Mouse (Mus musculus) heart, postnatal 36 days (tissue): ENCODE measurements around the gene Ccnjl. TPM values are rescaled to one million over a fixed set of nuclear protein-coding genes. Genes with fewer than 3 reads are reported as not detected.

Experiments used
- DNase-seq, 2 experiments: peaks; one replicate each; pipeline ENCODE4 v3.0.0; 2021 to 2022
- intact Hi-C: fragments of 180-260 bp; cut with DNase I; formaldehyde crosslinking; loops from one replicate; pipeline ENCODE4 v1.15.1; 2025
- total RNA-seq, 2 experiments: library from RNA; stranded (reverse); gene quantifications; 2 replicates each; pipeline ENCODE4 v1.2.3; 2021

The Ccnjl gene
- total RNA-seq, 2 experiments from 2014 or later = 1.6 to 2.5 TPM

DNA sequence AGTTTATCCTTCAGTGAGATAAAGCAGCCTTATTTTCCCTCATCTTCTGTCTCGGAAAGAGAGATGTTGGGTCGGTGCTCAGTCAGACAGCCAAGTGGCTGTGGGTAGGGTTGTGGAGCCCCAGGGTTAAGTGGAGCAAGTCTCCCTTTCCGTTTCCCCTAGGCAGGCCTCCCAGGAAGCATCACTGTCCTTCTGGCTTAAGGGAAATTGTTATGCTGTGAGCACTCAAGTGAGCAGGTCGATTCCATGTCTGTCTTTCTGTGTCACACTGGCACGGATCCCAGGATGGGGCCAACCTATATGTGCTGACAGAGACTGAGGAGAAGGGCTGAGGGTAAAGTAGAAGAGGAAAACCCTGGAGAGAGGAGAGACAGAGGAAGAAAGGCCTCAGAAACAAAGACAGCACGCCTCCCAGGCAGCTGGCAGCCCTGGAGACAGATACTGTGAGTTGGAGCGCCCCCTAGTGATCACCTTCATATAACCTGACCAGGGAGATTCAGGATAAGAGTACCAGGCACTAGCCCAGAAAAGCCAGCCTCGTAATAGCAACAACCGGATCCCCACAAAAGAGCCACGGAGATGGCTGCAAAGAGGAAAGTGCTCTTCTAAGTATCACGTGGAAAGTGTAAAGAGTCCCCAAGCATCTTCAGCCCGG lies 84.4 kb downstream of the Ccnjl start:
- DNase-seq = peak; percentile 79 to 82
- intact Hi-C loops = loop anchor here (1.0 to 5.0 kb wide), 2 partner anchors 69 to 119 kb away; partner anchors contain the start of gene Pwwp2a

DNA sequence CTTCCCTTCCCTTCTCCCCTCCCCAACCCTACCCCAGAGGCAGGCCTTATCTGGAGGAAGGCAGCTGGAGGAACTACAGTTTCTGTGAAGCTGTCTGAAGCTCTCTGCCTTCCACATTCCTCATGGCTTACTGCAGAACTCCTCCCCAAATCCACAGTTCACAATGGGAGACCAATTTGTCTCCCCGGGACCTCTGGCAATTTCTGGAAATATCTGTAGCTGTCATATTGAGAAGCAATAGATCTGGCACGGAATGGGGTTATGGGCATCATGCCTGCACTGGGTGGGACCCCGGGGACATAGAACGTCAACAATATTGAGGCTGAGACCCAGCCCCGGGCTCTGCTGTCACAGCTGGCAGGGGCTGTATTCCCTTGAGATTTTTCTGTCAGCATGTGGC lies 89.3 kb downstream of the Ccnjl start:
- DNase-seq = peak; percentile 42 to 59
- intact Hi-C loops = no loop called here

DNA sequence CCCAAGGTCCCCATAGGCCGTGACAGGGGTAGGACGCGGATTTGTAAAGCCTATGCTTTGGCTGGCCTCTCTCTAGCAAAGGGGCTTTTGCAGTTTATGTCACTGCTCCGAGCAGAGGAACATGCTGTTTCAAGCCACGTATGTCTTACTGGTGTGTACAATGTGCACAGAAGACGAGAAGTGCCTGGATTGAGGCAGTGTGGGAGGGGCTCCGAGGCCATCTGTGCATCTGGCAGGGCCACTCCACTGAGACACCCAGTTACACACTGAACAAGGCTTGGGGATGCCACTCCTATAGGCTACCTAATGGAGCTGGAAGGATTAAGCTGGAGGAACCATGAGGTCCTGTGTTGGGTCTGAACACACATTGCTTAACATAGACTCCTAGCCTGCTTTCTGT lies 89.8 kb downstream of the Ccnjl start:
- intact Hi-C loops = no loop called here
- peak; percentile 13 to 22 for DNase-seq

DNA sequence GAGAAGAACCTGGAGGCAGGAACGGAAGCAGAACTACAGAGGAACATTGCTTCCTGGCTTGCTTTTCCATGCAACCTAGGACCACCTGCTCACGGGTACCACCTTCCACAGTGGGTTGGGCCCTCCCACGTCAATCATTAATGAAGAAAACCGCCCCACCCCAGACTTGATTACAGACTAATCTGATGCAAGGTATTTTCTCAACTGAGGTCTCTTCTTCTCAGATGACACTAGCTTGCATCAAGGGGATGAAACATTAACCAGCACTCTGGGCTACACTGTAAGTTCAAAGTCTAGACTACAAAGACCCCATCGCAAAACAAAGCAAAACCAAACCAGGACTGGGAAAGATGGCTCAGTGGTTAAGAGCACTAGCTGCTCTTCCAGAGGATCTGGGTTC lies 93.2 kb downstream of the Ccnjl start:
- intact Hi-C loops = no loop called here
- DNase-seq = no peak

DNA sequence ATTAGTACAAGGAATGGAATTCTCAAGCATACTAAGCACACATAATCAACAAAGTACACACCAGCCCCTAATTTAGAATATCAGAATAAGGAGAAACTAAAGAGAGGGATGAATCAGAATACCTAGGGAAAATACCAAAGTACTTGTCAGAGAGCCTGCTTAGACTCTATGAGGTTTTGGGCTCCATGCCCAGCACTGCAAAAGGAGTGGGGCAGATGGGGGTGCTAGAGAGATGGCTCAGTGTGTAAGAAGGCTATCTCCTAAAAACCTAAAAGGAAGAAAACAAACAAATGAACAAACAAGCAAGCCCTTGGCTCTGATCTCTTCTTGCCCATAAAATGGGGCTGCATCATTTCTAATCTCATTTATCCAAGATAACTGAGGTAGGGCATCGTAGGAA lies 95.8 kb downstream of the Ccnjl start:
- intact Hi-C loops = no loop called here
- no peak for DNase-seq

DNA sequence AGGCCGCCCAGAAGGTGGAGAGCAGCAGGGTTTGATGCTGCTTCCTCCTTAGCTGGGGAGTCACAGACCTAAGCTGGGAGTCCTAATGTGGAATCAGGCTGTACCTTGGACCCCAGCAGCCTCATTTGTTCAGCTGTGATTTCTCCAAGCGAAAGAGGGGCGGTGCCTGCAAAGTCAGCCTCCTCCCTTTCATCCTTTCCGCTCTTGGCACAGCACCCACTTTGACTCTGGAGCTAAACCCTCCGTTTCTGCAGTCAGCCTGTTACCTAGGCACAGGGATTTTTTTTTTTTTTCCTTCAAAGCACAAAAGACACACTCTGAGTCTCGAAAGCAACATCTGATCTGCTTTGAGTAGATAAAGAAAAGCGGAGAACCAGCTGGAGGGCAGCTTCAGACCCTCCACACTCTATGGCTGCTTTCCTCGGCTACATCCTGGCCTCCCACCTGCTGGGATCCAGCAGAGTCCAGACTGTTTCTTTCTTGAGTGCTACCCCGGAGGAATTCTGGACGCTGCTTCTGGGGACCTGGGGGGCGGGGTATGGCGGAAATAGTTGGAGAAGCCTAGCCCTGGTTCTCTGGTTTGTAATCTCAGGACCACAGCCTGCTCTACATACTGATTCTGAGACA lies 97.8 kb downstream of the Ccnjl start:
- DNase-seq = peak; percentile 33 to 44
- intact Hi-C loops = no loop called here

DNA sequence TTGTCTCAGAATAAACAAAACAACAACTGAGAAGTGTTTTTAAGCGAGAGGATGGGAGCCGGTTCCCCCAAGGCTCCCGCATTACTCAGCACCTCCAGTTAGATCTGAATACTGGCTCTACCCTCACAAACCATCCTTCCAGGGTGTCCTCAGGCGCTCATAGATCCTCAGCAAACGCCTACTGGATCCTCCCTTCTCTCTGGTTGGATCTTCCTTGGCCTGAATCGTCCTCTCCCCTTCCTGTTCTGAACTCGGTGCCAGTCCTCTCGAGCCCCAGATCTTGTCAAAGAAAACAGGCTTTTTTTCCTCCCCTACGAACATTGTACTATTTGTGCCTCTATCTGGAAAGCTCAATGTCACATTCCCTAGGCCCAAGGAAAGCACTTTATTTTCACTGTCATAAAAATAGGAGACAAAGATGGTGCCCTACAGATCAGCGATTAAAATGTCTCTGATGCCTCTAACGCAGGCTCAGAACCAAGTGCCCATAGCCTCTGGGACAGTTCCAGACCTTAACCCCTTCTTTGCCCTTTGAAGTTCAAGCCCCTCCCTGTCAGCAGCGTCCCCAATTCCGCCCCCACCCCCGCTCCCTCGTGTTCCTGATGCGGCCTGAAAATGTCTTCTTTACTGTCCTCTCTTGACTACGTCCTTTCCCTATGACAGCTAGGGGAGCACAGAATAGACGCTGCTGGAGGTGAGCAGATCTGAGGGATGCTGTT lies 98.5 kb downstream of the Ccnjl start:
- intact Hi-C loops = no loop called here
- no peak for DNase-seq

DNA sequence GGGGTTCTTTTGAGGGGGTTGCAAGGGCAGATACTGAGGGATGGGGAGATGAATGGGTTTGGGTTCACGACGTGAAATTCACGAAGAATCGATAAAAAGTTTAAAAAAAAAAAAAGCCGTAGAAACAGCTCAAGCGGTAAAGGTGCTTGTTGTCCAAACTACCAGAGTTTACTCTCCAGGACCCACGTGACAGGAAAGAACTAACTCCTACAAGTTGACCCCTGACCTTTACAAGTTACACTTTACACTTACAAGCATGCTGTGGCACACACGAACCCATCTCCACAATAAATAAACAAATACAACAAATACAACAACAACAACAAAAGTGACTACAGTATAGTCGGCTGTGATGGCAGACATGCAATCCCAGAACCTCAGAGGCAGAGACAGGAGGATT lies 103.1 kb downstream of the Ccnjl start:
- intact Hi-C loops = no loop called here
- DNase-seq = no peak

DNA sequence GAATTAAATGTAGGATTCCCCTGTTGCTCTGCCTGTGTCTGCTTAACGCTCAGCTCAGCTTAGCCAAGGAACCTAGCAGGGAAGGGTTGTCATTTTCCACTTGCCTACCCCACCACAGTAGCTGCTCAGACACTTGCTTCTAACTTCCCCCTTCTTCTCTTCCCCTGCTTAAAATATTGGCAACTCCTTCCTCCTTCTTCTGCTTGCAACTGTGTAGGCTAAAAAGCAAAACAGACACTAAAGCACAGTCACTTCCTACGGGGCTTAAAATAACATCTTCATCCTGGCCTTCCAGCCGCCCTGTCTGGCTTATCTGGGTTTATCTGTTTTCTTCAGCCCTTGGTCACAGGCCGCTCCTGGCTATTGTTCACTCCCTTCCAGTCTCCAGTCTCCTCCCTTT lies 104.0 kb downstream of the Ccnjl start:
- no peak for DNase-seq
- intact Hi-C loops = no loop called here

DNA sequence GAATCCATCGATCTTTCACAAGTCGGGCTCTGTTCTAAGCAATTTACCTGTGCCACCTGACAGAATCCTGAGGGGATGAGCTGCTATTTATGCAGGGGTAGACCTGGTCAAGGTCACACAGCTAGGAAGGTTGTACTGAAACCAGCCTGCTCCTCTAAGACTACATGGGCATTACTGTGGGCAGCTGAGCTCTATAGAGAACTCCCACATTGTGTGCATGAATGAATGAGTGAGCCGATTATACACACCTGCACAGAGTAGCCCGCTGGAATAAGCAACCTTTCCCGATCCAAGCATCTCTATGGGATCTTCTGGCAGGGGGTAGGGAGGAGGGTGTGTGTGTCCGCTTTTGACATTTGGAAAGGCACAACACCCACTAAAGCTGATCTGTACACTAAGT lies 104.6 kb downstream of the Ccnjl start:
- intact Hi-C loops = no loop called here
- DNase-seq = no peak

DNA sequence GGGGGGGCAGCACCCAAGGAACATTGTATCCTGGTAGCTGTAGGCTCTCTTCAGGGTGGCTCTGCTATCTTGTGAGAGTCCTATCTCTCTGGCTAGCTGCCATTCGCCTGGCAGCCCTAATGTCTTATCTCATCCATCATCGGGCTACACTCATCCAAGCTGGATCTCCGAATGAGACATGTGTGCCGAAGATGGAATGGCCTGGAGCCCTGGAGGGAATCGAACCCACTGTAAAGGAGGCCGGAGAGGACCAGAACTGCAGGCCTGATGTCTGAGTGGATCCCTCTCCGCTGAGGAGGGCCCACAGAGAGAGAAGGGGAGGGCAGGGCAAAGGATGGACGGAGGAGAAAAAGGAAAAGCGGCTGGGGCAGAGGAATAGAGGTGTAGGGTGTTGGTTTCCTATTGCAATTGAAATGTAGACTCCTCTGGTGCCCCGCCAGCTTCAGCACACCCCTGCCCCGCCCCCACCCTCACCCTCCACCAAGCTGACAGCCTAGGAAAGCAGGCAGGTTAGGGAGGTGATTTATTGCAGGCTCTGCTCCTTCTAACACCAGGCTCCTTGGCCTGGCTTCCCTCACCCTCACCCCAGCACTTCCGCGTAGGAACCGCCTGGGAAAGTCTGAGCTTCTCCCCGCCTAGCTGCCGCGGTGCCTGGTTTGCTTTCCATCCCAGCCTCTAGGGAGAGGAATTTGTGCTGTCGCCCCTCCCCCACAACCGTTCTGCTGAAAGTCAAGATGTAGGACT lies 105.2 kb downstream of the Ccnjl start:
- peak; percentile 60 to 71 for DNase-seq
- intact Hi-C loops = no loop called here

Other genes with a start within 250 kb of the Ccnjl start
- 10 to 100 TPM; 77.7 to 78.6 TPM for gene Pttg1, start 102.5 kb upstream of the Ccnjl start, total RNA-seq
- gene Slu7, start 95.0 kb upstream of the Ccnjl start, total RNA-seq = 10 to 100 TPM; 27.4 to 31.4 TPM
- gene C1qtnf2, start 54.5 kb upstream of the Ccnjl start, total RNA-seq = 1 to 10 TPM; 5.5 to 6.2 TPM
- under 1 TPM; 0.39 to 0.60 TPM for gene 4933415A04Rik, start 58.3 kb downstream of the Ccnjl start, total RNA-seq
- gene Fabp6, start 72.8 kb downstream of the Ccnjl start, total RNA-seq = not detected
- gene Pwwp2a, start 153.2 kb downstream of the Ccnjl start, total RNA-seq = 10 to 100 TPM; 18.9 to 19.9 TPM
- gene Ttc1, start 219.2 kb downstream of the Ccnjl start, total RNA-seq = 10 to 100 TPM; 49.3 to 56.7 TPM